Mouse (Mus musculus) adipocyte (in vitro differentiated cells): ENCODE results near the gene Prph2.
A peak's percentile ranks its signal among the peaks of the same experiment; 100 is the strongest.

ENCODE experiments used
- DNase-seq: peaks from one replicate; pipeline ENCODE4 v3.0.0-alpha.2; 2016; ENCODE audit warnings: low spot score

The Prph2 gene

GRCm38 (mm10) chr17:46910186-46910585, at the start of gene Prph2:
Gene Prph2 (plus strand): TSS chr17:46910459.
- DNase-seq = no peak

GRCm38 (mm10) chr17:46864566-46865195, 45.6 kb upstream of the Prph2 start:
- no peak for DNase-seq

GRCm38 (mm10) chr17:46866836-46867235, 43.4 kb upstream of the Prph2 start:
- peak; percentile 89 for DNase-seq

- no peak for DNase-seq
These were observed 40.0 kb upstream of the Prph2 start for GRCm38 (mm10) chr17:46870204-46870798.

GRCm38 (mm10) chr17:46870913-46871312, 39.3 kb upstream of the Prph2 start:
- DNase-seq = no peak

GRCm38 (mm10) chr17:46872806-46873205, 37.5 kb upstream of the Prph2 start:
- DNase-seq = no peak

GRCm38 (mm10) chr17:46874133-46874532, 36.1 kb upstream of the Prph2 start:
- no peak for DNase-seq

- no peak for DNase-seq
These were observed 34.6 kb upstream of the Prph2 start for GRCm38 (mm10) chr17:46875626-46876025.

- DNase-seq = peak; percentile 79
These were observed 33.8 kb upstream of the Prph2 start for GRCm38 (mm10) chr17:46876371-46876950.

- DNase-seq = no peak
These were observed 33.2 kb upstream of the Prph2 start for GRCm38 (mm10) chr17:46877061-46877460.

- DNase-seq = peak; percentile 87
These were observed 30.4 kb upstream of the Prph2 start for GRCm38 (mm10) chr17:46879841-46880311.

GRCm38 (mm10) chr17:46880322-46880721, 29.9 kb upstream of the Prph2 start:
- no peak for DNase-seq

- no peak for DNase-seq
These were observed 28.5 kb upstream of the Prph2 start for GRCm38 (mm10) chr17:46881728-46882127.

GRCm38 (mm10) chr17:46883107-46883506, 27.2 kb upstream of the Prph2 start:
- DNase-seq = no peak

- no peak for DNase-seq
These were observed 25.5 kb upstream of the Prph2 start for GRCm38 (mm10) chr17:46884766-46885165.

GRCm38 (mm10) chr17:46885218-46885909, 24.9 kb upstream of the Prph2 start:
- DNase-seq = no peak

GRCm38 (mm10) chr17:46885910-46886643, 24.2 kb upstream of the Prph2 start:
- no peak for DNase-seq

- DNase-seq = peak; percentile 60
These were observed 21.6 kb upstream of the Prph2 start for GRCm38 (mm10) chr17:46888511-46889212.

GRCm38 (mm10) chr17:46889450-46890084, 20.7 kb upstream of the Prph2 start:
- DNase-seq = peak; percentile 74

- DNase-seq = peak; percentile 99
These were observed 20.0 kb upstream of the Prph2 start, which contains the start of gene Tbcc for GRCm38 (mm10) chr17:46890116-46890815. Gene Tbcc (plus strand): TSS chr17:46890684.
